Comparison of ENCODE assay signal across 21 mouse cellular contexts in the genomic region with DNA sequence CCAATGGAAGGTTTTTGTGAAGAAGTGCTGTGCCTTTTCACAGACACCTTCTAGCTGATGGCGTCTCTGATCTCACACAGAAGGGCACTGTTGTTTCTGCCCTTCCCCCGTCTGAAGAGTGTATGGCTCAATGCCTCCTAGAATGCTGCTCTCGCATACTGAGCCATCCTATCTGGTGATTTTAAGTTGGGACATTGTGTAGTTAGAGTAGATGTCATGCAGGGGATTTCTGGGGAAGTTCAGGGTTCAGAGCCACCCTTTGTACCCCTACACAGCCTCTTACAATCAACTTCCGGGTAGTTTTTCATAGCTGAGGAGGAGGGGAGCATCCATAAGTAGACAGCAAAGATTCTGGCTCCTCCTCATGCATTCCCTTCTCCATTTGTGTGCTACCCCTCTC.
A peak's percentile ranks its signal among the peaks of the same experiment; 100 is the strongest.
DNase-seq lines count a peak whose midpoint lies in the region; ATAC-seq and TF ChIP-seq lines count a peak whose summit lies in the region.
"Had no signal": no experiment of that assay in that cellular context is flagged by ENCODE, and none has a peak within 500 bp of the region (broad histone marks: within the 10 kb centered on the region; RNA-seq: fewer than 3 reads in every experiment).

No protein-coding gene starts in this region.

- no peaks in the 10 kb centered on the region for H3K27me3 ChIP-seq in forebrain, postnatal 0 days (ENCODE audit: insufficient read depth, low read length)
- no peaks in the 10 kb centered on the region for H3K27me3 ChIP-seq in kidney, adult 2 months (replicated peaks; ENCODE audit: control insufficient read depth, insufficient read depth, low read length)
- H3K27me3 ChIP-seq: forebrain, embryonic 13.5 days; heart, embryonic 13.5 days; hindbrain, embryonic 12.5 days; hindbrain, embryonic 15.5 days had no signal

- 63% methylated on average over 4 of the region's 4 CpGs for WGBS in forebrain, postnatal 0 days
- 74% methylated on average over 4 of the region's 4 CpGs for WGBS in kidney, adult 2 months

- no peaks in the 10 kb centered on the region for H3K9me3 ChIP-seq in forebrain, postnatal 0 days (ENCODE audit: low read length)
- H3K9me3 ChIP-seq: forebrain, embryonic 10.5 days; forebrain, embryonic 13.5 days; heart, embryonic 13.5 days; hindbrain, embryonic 12.5 days; hindbrain, embryonic 15.5 days had no signal

- H3K9ac ChIP-seq in forebrain, postnatal 0 days, result no peak overlapping the region
- H3K9ac ChIP-seq: forebrain, embryonic 13.5 days; heart, embryonic 13.5 days; hindbrain, embryonic 12.5 days; hindbrain, embryonic 15.5 days had no signal

- H3K4me2 ChIP-seq in forebrain, postnatal 0 days (ENCODE audit: low read depth), result no peak overlapping the region
- H3K4me2 ChIP-seq: forebrain, embryonic 13.5 days; heart, embryonic 13.5 days; hindbrain, embryonic 12.5 days; hindbrain, embryonic 15.5 days had no signal

- TF ChIP-seq CTCF in forebrain, postnatal 0 days (IDR thresholded peaks at IDR 0.05; ENCODE audit: low read depth), result no peak
- no peak for TF ChIP-seq CTCF in kidney, adult 2 months (conservative IDR thresholded peaks at IDR 0.05; ENCODE audit: insufficient read depth, insufficient read length, low read depth, low read length)

- no peak for ATAC-seq in forebrain, postnatal 0 days
- ATAC-seq: forebrain, embryonic 13.5 days; forebrain, embryonic 16.5 days; intestine, embryonic 16.5 days had no signal

- H3K27ac ChIP-seq in forebrain, postnatal 0 days (ENCODE audit: low read depth, low read length), result no peak overlapping the region
- no peak overlapping the region for H3K27ac ChIP-seq in kidney, adult 2 months (ENCODE audit: insufficient read depth, low read depth, low read length)
- H3K27ac ChIP-seq: forebrain, embryonic 10.5 days; forebrain, embryonic 13.5 days; heart, embryonic 13.5 days; hindbrain, embryonic 12.5 days; hindbrain, embryonic 15.5 days had no signal

- 0 out of 2 replicates have a peak, but pooled peaks cover 3% of the 10 kb centered on the region for H3K4me1 ChIP-seq in forebrain, postnatal 0 days (ENCODE audit: insufficient read depth)
- no peaks in the 10 kb centered on the region for H3K4me1 ChIP-seq in kidney, adult 2 months (ENCODE audit: control insufficient read depth, insufficient read depth, low read length)

- no peak overlapping the region for H3K4me3 ChIP-seq in forebrain, postnatal 0 days (ENCODE audit: low read depth, low read length)
- no peak overlapping the region for H3K4me3 ChIP-seq in kidney, adult 2 months (ENCODE audit: insufficient read depth, low read depth, low read length)
- H3K4me3 ChIP-seq: forebrain, embryonic 10.5 days; forebrain, embryonic 13.5 days; heart, embryonic 13.5 days; hindbrain, embryonic 12.5 days; hindbrain, embryonic 15.5 days had no signal

- H3K36me3 ChIP-seq in forebrain, postnatal 0 days (ENCODE audit: insufficient read depth), result no peaks in the 10 kb centered on the region
- H3K36me3 ChIP-seq in kidney, adult 2 months (ENCODE audit: control insufficient read depth, insufficient read depth, low read length), result no peaks in the 10 kb centered on the region
- H3K36me3 ChIP-seq: forebrain, embryonic 10.5 days; heart, embryonic 13.5 days; hindbrain, embryonic 12.5 days; hindbrain, embryonic 15.5 days had no signal

- DNase-seq in CD4-positive helper T cell, adult 2 months (ENCODE audit: low read depth, low spot score), result peak; percentile 14
- peak; percentile 52 for DNase-seq in CD4-positive, CD25-positive, alpha-beta regulatory T cell, adult 2 months (ENCODE audit: low read depth, low spot score)
- peak; percentile 49 for DNase-seq in induced T-regulatory cell, adult 2 months (ENCODE audit: low read depth)
- DNase-seq in thymus, postnatal 25 days, result peak; percentile 51
- DNase-seq in forebrain, postnatal 0 days, result no peak
- DNase-seq in kidney, adult 2 months, result no peak
- DNase-seq in layer of hippocampus, adult 9-11 months, result no peak
- DNase-seq: adrenal gland, postnatal 10 days; adrenal gland, postnatal 36 days; cerebellum, adult 18-20 months; cerebellum, adult 9-10 months; cerebellum, postnatal 14 days; gastrocnemius, postnatal 25 days; heart, adult 18-20 months had no signal

- no peak for TF ChIP-seq POLR2A in kidney, adult 2 months (IDR thresholded peaks at IDR 0.05; ENCODE audit: low read depth, low read length)

Comparison
In these comparisons a context has a peak if more than half of its experiments do, and no peak if none do; other contexts are left out.
1. DNase-seq: peak in CD4-positive helper T cell, adult 2 months (single experiment), CD4-positive, CD25-positive, alpha-beta regulatory T cell, adult 2 months (single experiment), induced T-regulatory cell, adult 2 months (single experiment) and thymus, postnatal 25 days (single experiment); none in forebrain, postnatal 0 days (single experiment), kidney, adult 2 months (single experiment) and layer of hippocampus, adult 9-11 months (single experiment).